Mouse (Mus musculus): ENCODE measurements around the gene Aldob.
"Not testable (repeated sequence)": the region's sequence is repeated elsewhere in the genome, so short reads cannot be mapped to it uniquely, and the experiment has no call there.

Gene Aldob

DNA sequence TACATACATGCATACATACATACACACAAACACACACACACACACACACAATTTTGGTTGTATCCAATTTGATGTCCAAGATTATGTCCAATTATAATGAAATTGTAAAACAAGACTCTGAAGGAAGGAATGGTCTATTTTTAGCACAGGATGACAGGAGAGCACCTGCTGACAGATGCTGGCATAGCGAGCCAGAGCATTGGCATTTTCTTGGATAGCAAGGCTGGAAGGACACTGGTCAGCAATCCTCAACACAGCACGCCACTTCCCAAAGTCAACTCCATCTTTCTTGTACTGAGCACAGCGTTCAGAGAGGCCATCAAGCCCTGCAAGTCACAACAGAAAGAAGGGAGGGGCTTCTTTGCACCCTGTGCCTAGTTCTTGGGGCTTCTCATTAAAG is 8.4 kb downstream of the Aldob start:
- in situ Hi-C loops (cut with MboI; ENCODE audit: low pct_unique_long_range_greater_than_20kb in 1 of 2, low sequenced_read_pairs in 2 of 2, unreplicated experiment in 1 of 2): no loop called here

DNA sequence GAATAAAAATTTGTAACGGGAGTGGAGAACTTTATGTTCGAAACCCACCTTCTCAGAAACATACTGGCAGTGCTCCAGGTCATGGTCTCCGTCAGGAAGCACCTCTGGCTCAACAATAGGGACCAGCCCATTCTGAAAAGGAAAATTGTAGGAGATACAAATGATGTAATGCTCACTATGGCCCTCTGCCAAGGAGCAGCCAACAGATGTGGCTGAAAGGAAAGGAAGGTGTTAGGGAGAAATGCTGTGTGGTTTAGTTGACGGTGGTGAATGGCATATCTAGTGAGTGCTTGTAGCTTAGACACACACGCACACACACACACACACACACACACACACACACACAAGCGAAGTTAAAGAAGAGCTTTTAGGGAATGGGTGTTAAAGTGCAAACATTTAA is 9.7 kb downstream of the Aldob start:
- in situ Hi-C loops (cut with MboI; ENCODE audit: low pct_unique_long_range_greater_than_20kb in 1 of 2, low sequenced_read_pairs in 2 of 2, unreplicated experiment in 1 of 2): no loop called here

DNA sequence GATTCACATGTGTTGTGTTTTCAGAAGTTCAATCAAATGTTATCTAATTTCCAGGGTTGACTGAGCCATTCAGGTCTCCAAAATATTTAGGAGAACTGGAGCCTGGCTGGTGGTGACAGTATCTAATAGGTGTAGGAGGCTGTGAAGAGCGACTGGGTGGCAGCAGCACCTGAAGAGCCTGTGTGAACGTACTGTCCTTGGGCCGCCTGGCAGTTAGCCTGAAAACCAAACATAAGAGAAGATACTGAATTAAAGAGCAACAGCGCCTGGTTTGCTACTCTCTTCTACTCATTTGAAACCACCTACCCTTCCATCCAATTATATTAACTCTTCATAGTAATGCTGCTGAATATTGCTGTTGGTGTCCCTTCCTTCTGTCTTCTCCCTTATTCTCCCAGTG is 12.7 kb downstream of the Aldob start:
- in situ Hi-C loops (cut with MboI; ENCODE audit: low pct_unique_long_range_greater_than_20kb in 1 of 2, low sequenced_read_pairs in 2 of 2, unreplicated experiment in 1 of 2): no loop called here

DNA sequence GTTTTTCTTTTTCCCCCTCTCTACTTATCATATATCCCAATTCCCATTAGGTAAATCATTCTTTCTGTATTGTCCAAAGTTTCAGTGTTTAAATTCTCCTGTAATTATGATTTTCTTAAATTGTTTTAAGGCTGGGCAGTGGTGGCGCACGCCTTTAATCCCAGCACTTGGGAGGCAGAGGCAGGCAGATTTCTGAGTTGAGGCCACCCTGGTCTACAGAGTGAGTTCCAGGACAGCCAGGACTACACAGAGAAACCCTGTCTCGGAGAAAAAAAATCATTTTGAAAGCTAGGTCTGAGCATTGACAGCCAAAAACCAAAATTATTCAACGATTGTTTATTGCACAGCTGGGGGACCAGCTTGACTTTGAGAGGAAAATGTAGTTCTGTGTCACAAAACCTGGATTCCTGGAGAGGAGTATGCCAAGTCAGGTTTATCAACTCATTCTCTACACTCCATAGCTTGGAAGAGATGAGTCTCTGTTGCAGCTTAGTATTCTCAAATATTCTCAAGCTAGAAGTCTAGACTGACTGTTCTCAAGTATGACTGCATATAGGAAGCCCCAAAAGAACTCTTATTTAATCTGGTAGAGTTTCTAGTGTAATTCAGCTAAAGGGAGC is 13.6 kb downstream of the Aldob start:
- in situ Hi-C loops (cut with MboI; ENCODE audit: low pct_unique_long_range_greater_than_20kb in 1 of 2, low sequenced_read_pairs in 2 of 2, unreplicated experiment in 1 of 2): no loop called here

DNA sequence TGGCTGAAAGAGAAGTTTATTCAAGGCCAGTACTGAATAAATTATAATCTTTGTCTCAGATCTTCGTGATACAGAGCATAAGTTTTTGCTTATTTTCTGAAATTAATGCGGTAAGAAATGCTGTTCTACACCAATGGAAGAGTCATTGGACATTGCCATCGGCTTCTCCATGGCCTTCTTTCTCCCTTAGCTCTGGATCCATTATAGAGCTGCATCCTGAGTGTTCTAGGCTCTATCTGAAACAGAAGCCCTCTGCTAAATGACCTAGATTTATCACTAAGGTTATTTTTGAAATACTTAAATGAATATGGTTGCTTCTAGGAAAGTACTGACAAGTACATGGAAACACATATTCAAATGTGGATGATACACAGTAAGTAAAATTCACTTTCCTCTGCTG is 14.3 kb downstream of the Aldob start:
- in situ Hi-C loops (cut with MboI; ENCODE audit: low pct_unique_long_range_greater_than_20kb in 1 of 2, low sequenced_read_pairs in 2 of 2, unreplicated experiment in 1 of 2): no loop called here

DNA sequence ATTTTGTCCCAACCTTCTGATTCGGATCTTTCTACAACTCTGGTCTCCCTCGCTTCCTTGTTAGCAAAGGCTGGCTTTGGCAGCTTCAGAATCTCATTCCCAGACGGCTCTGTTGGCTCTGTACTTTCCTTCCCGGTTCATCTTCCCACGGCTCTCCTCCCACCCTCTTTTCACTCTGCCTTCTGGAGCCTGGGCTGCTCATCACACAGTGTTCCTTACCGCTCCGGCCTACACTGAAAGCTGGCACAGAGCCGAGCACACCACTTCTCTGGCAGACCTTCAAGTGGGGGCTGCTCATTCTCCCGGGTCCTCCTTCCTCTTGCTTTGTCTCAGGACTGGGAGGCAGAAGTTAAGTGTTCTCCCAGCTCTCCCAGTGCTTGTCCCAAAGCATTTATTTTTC is 26.8 kb downstream of the Aldob start:
- in situ Hi-C loops (cut with MboI; ENCODE audit: low pct_unique_long_range_greater_than_20kb in 1 of 2, low sequenced_read_pairs in 2 of 2, unreplicated experiment in 1 of 2): no loop called here

DNA sequence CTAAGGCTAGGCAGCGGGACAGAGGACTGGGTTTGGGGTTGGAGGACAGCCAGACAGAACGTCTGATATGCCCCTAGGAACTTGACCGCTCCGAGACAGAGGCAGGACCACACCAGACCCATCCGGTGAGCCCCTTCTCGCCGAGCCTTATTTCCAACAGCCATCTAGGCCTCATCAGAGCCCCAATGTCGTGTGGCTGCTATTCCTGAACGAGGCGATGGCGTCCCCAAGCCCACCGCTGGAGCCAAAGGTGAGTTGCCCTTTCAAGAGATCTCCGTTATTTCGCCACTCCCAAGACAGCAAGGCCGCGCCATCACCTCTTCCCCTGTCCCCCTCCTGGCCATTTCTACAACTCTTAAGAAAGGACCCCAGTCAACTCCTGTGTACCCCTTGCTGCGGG is 28.0 kb downstream of the Aldob start:
- in situ Hi-C loops (cut with MboI; ENCODE audit: low pct_unique_long_range_greater_than_20kb in 1 of 2, low sequenced_read_pairs in 2 of 2, unreplicated experiment in 1 of 2): no loop called here

DNA sequence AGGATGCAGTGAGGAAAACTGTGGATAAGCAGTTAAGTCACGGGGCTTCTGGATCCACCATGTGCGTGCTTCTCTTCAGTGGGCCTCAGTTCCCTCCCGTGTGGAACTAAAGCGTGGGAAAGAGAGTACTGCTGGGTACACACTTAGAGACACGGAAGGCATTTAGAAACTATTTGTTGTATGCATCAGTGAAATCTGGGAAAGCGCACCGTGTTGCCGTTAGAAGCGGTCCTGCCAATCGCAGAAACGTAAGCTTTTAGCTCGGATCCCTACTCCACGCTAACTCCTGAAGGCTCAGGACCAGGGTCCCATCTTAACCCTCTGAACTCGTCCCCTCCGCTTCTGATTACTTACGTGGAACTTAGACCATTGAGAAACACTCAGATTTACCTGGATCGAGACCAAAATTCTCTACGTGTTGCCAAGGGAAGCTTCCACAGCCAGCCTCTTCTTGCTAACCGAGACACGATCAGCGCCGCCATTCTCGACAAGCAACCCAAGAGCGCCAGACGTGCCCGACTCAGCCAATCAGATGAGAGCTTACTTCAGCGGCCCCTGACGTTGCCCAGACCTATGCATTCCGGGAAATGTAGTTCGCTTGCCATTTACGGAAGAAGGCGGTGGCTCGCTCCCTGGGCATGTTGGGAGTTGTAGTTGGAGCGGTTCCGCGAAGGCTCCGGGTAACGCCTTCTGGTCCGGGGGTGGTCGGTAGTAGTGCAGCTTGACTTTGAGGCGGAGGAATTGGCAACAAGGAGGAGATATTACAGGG is 28.6 kb downstream of the Aldob start, which contains the start of the genes Mrpl50 and Zfp189:
Gene Mrpl50 (minus strand): TSS at position 522 of the 769 bp plus-strand sequence.
Gene Zfp189 (plus strand): TSS at position 605 of the 769 bp plus-strand sequence.
- in situ Hi-C loops (cut with MboI; ENCODE audit: low pct_unique_long_range_greater_than_20kb in 1 of 2, low sequenced_read_pairs in 2 of 2, unreplicated experiment in 1 of 2): no loop called here

DNA sequence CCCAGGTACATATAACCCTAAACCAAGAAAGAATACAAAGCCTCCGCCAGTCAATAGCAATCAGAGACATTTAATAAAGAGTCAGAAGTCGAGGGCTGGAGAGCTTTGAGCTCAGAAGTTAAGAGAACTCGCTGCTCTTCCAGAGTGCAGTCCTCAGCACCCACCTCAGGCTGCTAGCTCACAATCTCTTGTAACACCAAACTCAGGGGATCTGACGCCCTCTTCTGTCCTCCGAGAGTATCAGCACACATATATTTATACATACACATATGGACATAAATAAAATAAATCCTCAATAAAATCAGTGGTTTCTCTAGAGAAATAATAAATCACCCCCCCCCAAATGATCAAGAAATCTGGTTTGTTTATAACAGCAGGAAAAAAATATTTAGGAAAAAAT is 29.9 kb downstream of the Aldob start:
- in situ Hi-C loops (cut with MboI; ENCODE audit: low pct_unique_long_range_greater_than_20kb in 1 of 2, low sequenced_read_pairs in 2 of 2, unreplicated experiment in 1 of 2): no loop called here

DNA sequence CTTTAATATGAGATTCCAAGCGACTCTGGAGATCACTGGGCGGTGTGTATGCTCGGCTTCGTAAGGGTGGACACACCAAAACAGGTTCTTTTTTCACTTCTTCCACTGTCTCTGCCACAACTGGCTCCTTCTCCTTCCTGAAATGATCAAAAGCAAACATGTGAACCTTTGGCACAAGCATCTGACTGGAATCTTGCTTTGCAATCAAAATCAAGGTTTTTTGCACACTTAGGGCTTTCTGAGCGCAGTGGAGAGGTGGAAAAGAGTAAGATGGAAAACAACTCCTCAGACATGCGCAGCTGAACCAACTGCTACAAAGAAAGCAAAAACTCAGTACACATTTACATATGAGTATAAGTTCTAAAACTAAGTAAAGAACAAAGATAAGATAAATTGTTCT is 34.9 kb downstream of the Aldob start:
- in situ Hi-C loops (cut with MboI; ENCODE audit: low pct_unique_long_range_greater_than_20kb in 1 of 2, low sequenced_read_pairs in 2 of 2, unreplicated experiment in 1 of 2): no loop called here

DNA sequence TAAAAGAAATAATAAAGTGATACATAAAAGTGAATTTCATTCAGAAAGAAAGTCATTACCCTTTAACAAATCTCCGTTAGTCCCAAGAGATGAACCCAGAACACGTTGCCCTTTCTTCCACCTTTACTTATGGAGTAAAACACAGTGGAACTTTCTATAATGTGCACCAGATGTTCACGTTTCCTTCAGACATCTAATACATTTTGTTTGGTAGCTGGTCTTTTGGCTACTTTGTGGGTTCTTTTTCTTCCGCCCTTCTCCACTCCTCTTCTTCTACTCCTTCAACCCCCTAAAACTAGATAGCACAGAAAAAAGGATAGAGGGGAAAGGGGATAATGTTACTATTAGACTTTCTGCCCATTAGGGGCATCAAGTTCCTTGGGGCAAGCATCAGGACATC is 36.7 kb downstream of the Aldob start:
- in situ Hi-C loops (cut with MboI; ENCODE audit: low pct_unique_long_range_greater_than_20kb in 1 of 2, low sequenced_read_pairs in 2 of 2, unreplicated experiment in 1 of 2): no loop called here

DNA sequence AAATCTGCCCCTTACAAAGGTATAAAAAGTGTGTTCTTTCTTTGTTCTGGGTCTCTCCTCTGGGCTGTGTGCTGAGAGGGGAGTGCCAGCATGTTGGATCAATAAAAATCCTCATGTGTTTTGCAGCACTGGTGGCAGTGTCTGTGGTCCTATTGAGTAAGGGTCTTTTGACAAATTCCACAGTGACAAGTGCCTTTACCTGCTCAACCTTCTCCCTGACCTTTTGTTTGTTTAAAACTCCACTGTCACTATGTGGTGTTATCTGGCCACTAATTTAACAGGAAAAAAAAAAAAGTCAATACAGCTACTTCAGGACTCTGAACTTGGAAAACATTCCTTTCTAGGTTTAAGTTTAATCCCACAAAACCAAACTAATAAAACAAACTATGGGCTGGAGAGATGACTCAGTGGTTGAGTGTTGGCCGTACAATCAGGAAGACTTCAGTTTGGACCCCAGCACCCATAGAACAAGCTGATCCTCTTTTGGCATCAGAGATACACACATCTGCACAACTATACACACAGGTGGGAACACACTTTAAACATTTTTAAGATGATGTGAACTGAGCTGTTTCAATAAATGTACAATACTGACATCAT is 39.0 kb downstream of the Aldob start:
- in situ Hi-C loops (cut with MboI; ENCODE audit: low pct_unique_long_range_greater_than_20kb in 1 of 2, low sequenced_read_pairs in 2 of 2, unreplicated experiment in 1 of 2): not testable (repeated sequence)

DNA sequence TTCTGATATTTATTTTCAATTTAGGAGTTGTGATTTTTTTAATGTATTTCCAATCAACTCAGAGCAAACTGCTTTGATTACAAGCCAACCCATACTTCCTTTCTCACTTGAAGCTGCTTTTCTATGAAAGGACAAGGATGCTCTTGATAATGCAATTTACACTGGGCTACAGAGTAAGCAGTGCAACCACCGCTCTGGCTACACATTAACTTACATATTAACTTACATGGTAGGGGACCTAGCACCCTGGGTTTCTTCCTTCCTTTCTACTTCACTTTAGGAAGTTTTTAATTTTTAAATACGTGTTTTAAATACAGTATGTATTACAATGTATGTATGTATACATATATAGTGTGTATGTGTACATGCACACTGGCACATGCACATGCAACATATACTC is 40.2 kb downstream of the Aldob start:
- in situ Hi-C loops (cut with MboI; ENCODE audit: low pct_unique_long_range_greater_than_20kb in 1 of 2, low sequenced_read_pairs in 2 of 2, unreplicated experiment in 1 of 2): no loop called here

DNA sequence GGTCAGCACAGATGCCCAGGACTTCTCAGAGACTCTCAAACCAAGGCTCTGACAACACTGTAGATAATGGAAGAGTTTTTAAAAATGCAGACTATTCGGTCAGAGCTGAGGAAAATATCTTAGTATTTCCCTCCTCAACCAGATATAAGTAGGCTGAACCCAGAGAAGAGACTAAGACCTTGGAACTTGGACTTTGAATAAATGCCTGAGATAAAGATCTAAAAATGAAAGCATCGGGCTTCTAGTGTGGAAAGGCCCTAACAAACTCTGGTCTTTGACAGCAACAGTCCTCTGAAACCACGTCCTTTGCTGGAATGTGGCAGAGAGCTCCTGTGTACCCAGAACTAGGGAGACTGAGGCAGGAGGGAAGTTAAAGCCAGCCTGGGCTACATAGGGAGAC is 43.0 kb downstream of the Aldob start, which contains the start of gene Baat:
Gene Baat (minus strand): TSS at position 172 of the 400 bp plus-strand sequence.
- in situ Hi-C loops (cut with MboI; ENCODE audit: low pct_unique_long_range_greater_than_20kb in 1 of 2, low sequenced_read_pairs in 2 of 2, unreplicated experiment in 1 of 2): no loop called here

DNA sequence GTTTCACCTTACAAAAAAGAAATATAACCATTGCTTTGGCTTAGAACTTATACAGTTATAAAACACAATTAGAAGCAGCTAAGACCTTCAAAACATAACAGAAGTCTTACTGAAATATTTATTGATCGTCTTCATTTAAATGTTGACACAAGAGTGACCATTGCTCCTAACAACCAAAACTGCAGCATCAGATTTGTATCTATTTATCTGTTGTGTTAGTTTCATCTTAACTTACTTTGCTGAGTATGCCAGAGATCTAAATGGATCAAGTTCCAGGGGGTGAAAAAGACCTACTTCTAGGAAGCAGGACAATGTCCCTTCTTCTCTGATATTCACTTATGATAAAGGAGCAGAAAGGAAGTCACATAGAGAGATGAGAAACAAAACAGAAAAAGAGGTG is 45.8 kb downstream of the Aldob start:
- in situ Hi-C loops (cut with MboI; ENCODE audit: low pct_unique_long_range_greater_than_20kb in 1 of 2, low sequenced_read_pairs in 2 of 2, unreplicated experiment in 1 of 2): no loop called here
